Mouse (Mus musculus): ENCODE results near the gene Ddx39.

DNA sequence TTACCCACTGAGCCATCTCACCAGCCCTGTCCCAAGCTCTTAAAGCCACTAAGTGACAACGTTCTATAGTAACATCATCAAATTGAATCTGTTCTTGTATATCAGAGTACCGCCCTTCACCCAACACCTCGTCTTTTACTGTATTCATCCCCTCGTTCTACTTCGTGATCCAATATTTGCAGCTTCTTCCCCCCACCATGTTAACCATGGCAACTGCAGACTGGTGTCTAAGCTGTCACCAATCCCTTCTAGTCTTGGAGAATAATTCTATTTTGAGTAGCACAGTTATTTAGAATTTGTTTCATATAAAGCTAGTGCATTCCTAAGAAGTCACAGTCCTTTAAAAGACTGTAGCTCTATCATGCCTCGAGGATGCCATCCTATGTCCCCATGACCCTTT, 25.7 kb upstream of the Ddx39 start:
- TF ChIP-seq TAL1 (conservative IDR thresholded peaks at IDR 0.05; ENCODE audit: low read depth, low read length), result no peak
- TF ChIP-seq CTCF (IDR thresholded peaks at IDR 0.05; ENCODE audit: low read depth, low read length), result no peak
- TF ChIP-seq POLR2AphosphoS5 (IDR thresholded peaks at IDR 0.05; ENCODE audit: insufficient replicate concordance, low read depth, low read length), result no peak

Measured in G1E (cell line).